8 mouse cellular contexts compared by ENCODE assay signal in the genomic region with DNA sequence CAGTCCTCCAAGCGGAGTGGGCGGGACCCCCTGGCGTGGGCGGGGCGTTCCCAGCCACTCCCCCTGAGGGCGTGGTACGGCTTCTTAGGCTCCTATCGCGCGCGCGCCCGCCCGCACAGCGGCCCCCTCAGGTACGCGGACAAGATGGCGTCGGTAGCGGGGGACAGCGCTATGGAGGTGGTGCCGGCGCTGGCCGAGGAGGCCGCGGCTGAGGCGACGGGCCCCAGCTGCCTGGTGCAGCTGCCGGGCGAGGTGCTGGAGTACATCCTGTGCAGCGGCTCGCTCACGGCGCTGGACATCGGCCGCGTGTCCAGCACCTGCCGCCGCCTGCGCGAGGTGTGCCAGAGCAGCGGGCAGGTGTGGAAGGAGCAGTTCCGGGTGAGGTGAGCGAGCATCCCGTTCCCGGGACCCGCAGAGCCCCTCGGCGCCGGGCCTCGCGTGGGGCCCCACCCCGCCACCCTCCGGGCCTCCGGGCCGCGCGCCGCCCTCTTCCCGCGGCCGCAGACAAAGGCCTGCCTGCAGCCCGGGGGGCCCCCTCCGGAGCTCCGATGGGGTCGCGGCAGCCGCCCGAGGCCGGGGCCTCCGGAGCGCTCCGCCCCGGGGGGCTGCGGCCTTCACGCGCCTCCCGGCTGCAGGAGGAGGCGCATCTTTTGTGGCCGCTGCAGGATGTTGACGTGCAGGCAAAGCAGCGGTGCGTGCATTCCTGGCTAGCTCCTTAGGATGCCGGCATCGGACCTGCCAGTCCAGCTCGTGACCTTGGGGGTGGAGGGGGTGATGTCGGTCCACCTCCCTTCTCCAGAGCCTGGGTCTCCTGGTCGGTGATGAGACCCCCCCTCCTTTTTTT. TPM values are rescaled to one million over a fixed set of nuclear protein-coding genes. Genes with fewer than 3 reads are reported as not detected.
A peak's percentile ranks its signal among the peaks of the same experiment; 100 is the strongest.
DNase-seq lines count a peak whose midpoint lies in the region; ATAC-seq lines count a peak whose summit lies in the region.

Gene Fbxo21 (plus strand): TSS at position 74 of the 844 bp plus-strand sequence.

- peak; percentile 90 for DNase-seq in adipocyte (ENCODE audit: low spot score)
- peak; percentile 98 for DNase-seq in embryo, embryonic 10 days (ENCODE audit: low spot score)
- peak; percentile 96 for DNase-seq in gastrocnemius, postnatal 14 days
- DNase-seq in left cerebral cortex, postnatal 10 days (ENCODE audit: extremely low spot score in 1 of 2, low spot score in 2 of 2) = peak; percentile 92 to 97
- peak; percentile 97 for DNase-seq in right cerebral cortex, postnatal 25 days
- peak; percentile 94 to 96 for DNase-seq in urinary bladder, postnatal 4 days (ENCODE audit: low spot score in 2 of 2)

- intact Hi-C loops in gastrocnemius, postnatal 14 days (cut with DNase I; ENCODE audit: low total_unique reads) = no loop called here
- intact Hi-C loops in left cerebral cortex, postnatal 10 days (cut with DNase I) = no loop called here

- peak; percentile 89 for ATAC-seq in inflammation-experienced regulatory T-cells, adult 6 months
- ATAC-seq in megakaryocyte-erythroid progenitor cell, adult 5-6 weeks (replicated peaks; ENCODE audit: low FRiP score, low TSS enrichment, poor library complexity, severe bottlenecking) = peak; percentile 97

RNA-seq across cellular contexts. Expression of gene Fbxo21, which starts in this region (rescaled TPM):
- 10 to 100 TPM in 1 of 2 experiments, 1 to 10 TPM in 1; 9.5 to 13.4 TPM for total RNA-seq in gastrocnemius, postnatal 14 days (2021)
- polyA plus RNA-seq in inflammation-experienced regulatory T-cells, adult 6 months (2017; shearing (Covaris generic)) = 10 to 100 TPM in 1 of 3 experiments, 1 to 10 TPM in 2; 8.3 to 15.6 (median 9.3) TPM
- total RNA-seq in left cerebral cortex, postnatal 10 days (2021) = 100 to 1,000 TPM; 124 to 130 TPM
- 4.1 and 5.4 TPM in 2 replicates for total RNA-seq in megakaryocyte-erythroid progenitor cell, adult 5-6 weeks (2014; fragmentation: Nextera tagmentation)
- total RNA-seq in megakaryocyte-erythroid progenitor cell, adult 5-6 weeks (2017) = 6.9 and 8.5 TPM in 2 replicates

Comparison
In these comparisons a context has a peak if more than half of its experiments do, and no peak if none do; other contexts are left out.
1. Peak in every context shown above with its lines: DNase-seq and ATAC-seq.
2. RNA of gene Fbxo21 (total RNA-seq): 124 to 130 TPM in left cerebral cortex, postnatal 10 days; 9.5 to 13.4 TPM in gastrocnemius, postnatal 14 days and 4.1 to 8.5 TPM in megakaryocyte-erythroid progenitor cell, adult 5-6 weeks; every median in the first group is over 4 times any median in the second.